Mouse (Mus musculus) left cerebral cortex, postnatal 10 days (tissue): Measurements from ENCODE around the gene Prkcz. TPM values are rescaled to one million over a fixed set of nuclear protein-coding genes. Genes with fewer than 3 reads are reported as not detected.

Experiments used
- DNase-seq, 2 experiments: peaks; one replicate each; pipeline ENCODE4 v3.0.0; 2021 to 2022; ENCODE audit warnings: low spot score in 2 of 2, mixed read lengths in 1 of 2; ENCODE audit errors: extremely low spot score in 1 of 2
- intact Hi-C: fragments of 180-260 bp; cut with DNase I; formaldehyde crosslinking; loops from one replicate; pipeline ENCODE4 v1.15.1; 2025
- total RNA-seq, 2 experiments: library from RNA; stranded (reverse); gene quantifications; 2 replicates each; pipeline ENCODE4 v1.2.3; 2021

The Prkcz gene
- total RNA-seq, 2 experiments from 2014 or later = 174 to 187 TPM

- DNase-seq = peak in 1 of 2 experiments; percentile 76
- intact Hi-C loops = loop anchor here (5.0 kb wide), 2 partner anchors 39 to 64 kb away; no protein-coding TSS in a partner anchor
These were observed 145.2 kb downstream of the Prkcz start for GRCm38 (mm10) chr4:155215773-155216630.

DNA sequence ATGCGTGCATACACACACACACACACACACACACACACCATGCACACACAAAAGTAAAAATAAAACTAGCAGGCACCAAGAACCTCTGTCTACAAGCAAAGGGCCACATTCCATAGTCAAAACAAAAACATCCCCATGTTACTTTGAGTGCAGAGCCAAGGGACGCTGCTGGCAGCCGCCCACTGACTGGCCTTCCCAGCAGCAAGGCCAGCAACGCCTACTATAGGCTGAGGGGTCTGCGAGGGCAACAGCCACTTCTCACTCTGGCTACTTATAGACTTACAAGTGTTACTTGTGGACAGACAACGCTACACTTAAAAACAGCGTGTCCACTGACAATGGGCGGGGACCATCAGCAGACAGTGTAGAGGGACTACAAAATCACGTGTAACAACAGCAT, 146.0 kb downstream of the Prkcz start:
- peak in 1 of 2 experiments; percentile 75 for DNase-seq
- intact Hi-C loops = loop anchor here (5.0 kb wide), 2 partner anchors 38 to 63 kb away; no protein-coding TSS in a partner anchor

- DNase-seq = peak in 1 of 2 experiments; percentile 23
- intact Hi-C loops = loop anchor here (5.0 kb wide), 2 partner anchors 37 to 62 kb away; no protein-coding TSS in a partner anchor
These were observed 146.4 kb downstream of the Prkcz start for GRCm38 (mm10) chr4:155214793-155215192.

DNA sequence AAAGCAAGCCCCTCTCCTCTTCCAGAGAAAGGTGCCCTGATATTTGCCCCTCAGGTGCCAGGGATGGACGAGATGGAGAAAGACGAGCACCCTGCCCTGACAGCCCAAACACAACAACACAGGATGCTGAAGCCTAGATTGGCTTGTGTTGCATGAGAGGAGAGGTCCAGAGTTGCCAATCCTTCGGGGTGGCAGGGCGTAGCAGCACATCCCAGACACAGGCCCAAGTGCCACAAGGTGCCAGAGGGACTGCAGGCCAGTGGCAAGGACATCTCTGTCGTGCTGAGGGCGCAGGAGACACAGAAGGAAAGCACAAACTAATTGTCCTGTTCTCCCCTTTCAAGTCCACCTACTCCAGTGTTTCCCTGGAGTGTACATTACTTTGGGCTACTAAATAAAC, 147.0 kb downstream of the Prkcz start:
- intact Hi-C loops = no loop called here
- no peak for DNase-seq

DNA sequence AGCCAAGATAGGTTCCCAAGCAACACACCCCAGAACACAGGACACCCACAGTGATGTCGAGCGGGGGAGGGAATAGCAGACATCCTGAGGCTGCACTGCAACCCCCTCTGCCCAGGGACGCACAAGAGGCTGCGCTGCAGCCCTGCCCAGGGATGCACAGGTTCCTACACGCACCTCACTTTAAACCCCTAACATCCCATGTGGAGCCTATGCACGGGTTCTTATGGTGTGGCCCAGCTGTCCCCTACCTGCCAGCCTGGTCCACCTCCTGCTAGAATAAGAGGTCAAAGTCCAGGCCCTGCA, 147.5 kb downstream of the Prkcz start:
- no peak for DNase-seq
- intact Hi-C loops = no loop called here

- intact Hi-C loops = no loop called here
- peak in 1 of 2 experiments; percentile 53 for DNase-seq
These were observed 148.0 kb downstream of the Prkcz start for GRCm38 (mm10) chr4:155213052-155213751.

Other genes starting within 250 kb of the Prkcz start
- 100 to 1,000 TPM; 108 to 111 TPM for gene Ski, start 138.8 kb downstream of the Prkcz start, total RNA-seq
- gene Faap20, start 111.6 kb downstream of the Prkcz start, total RNA-seq = 10 to 100 TPM; 25.4 to 26.2 TPM
- gene Gabrd, start 36.8 kb upstream of the Prkcz start, total RNA-seq = 10 to 100 TPM; 33.0 to 34.9 TPM
- 10 to 100 TPM; 10.1 to 10.6 TPM for gene Cfap74, start 47.8 kb upstream of the Prkcz start, total RNA-seq
- gene Tmem52, start 107.8 kb upstream of the Prkcz start, total RNA-seq = 1 to 10 TPM in 1 of 2 experiments, not detected in 1; 2.4 TPM
- 1,000 to 10,000 TPM; 1,230 to 1,248 TPM for gene Gnb1, start 130.0 kb upstream of the Prkcz start, total RNA-seq
- gene Nadk, start 201.0 kb upstream of the Prkcz start, total RNA-seq = 10 to 100 TPM; 47.9 TPM
- gene Slc35e2, start 240.1 kb upstream of the Prkcz start, total RNA-seq = 10 to 100 TPM; 44.1 to 45.2 TPM